Comparison of ENCODE assay signal across 1 mouse cellular context in the genomic region with DNA sequence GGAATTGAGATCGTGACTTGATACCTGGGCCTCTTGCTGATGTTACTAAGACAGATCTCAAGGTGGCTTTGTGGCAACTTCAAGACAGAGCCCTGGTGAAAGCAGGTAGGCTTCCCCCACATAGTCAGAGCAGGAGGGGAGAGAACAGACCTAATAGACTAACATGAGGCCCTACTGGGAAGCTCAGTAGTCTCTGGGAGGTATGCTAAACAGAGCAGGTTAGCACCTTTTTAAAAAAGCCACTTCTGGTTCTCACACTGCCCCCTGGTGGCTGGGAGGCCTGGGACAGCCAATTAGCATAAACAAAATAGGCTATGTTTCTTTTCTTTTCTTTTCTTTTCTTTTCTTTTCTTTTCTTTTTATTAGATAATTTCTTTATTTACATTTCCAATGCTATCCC.
TF ChIP-seq lines count a peak whose summit lies in the region.

No protein-coding gene starts in this region.

TF ChIP-seq in CH12.LX, 34 proteins besides CTCF, POLR2A, EP300 and RAD21 (continued from another document):
- peak; percentile 51; the same call in 1 of the 2 replicates for TF ChIP-seq MYC (IDR thresholded peaks at IDR 0.05; ENCODE audit: low read depth, low read length)
- TF ChIP-seq MXI1 (IDR thresholded peaks at IDR 0.05; ENCODE audit: low read depth, low read length) = no peak
TF ChIP-seq in CH12.LX: peak in this region for 13.
